Mouse (Mus musculus) hindbrain, embryonic 11.5 days (tissue): Measurements from ENCODE around the gene Ten1. TPM values are rescaled to one million over a fixed set of nuclear protein-coding genes. Genes with fewer than 3 reads are reported as not detected.

Source experiments
- ATAC-seq: fragments of 200-750 bp; cut with Nextera tagmentation; 2 replicates; pipeline ENCODE4 v1.8.0; 2017; ENCODE audit warnings: mild to moderate bottlenecking, moderate TSS enrichment, moderate library complexity; ENCODE audit not compliant: low FRiP score
- DNase-seq: peaks from one replicate; pipeline ENCODE4 v3.0.0-alpha.2; 2015; ENCODE audit warnings: low spot score
- H3K27ac ChIP-seq: fragments of 300-500 bp; sonication (generic); 2 replicates; pipeline ENCODE4 v1.5.1; 2014; ENCODE audit warnings: mild to moderate bottlenecking, low read depth, low read length
- H3K27me3 ChIP-seq: fragments of 300-500 bp; sonication (generic); 2 replicates; pipeline ENCODE4 v1.6.1; 2014; ENCODE audit warnings: mild to moderate bottlenecking, low read length, moderate library complexity, mixed read lengths; ENCODE audit not compliant: control insufficient read depth, insufficient read depth
- H3K36me3 ChIP-seq: fragments of 300-500 bp; sonication (generic); 2 replicates; pipeline ENCODE4 v1.6.1; 2014; ENCODE audit warnings: mild to moderate bottlenecking, low read length, moderate library complexity, mixed read lengths; ENCODE audit not compliant: control insufficient read depth, insufficient read depth
- H3K4me1 ChIP-seq: fragments of 300-500 bp; sonication (generic); replicated peaks from 2 replicates; pipeline ENCODE4 v1.6.1; 2014; ENCODE audit warnings: low read length, mixed read lengths; ENCODE audit not compliant: control insufficient read depth, insufficient read depth
- H3K4me2 ChIP-seq: fragments of 300-500 bp; sonication (generic); replicated peaks from 2 replicates; pipeline ENCODE4 v1.6.1; 2014; ENCODE audit warnings: mild to moderate bottlenecking, low read depth, low read length
- H3K4me3 ChIP-seq: fragments of 300-500 bp; sonication (generic); 2 replicates; pipeline ENCODE4 v1.5.1; 2014; ENCODE audit warnings: low read depth, low read length
- H3K9ac ChIP-seq: fragments of 300-500 bp; sonication (generic); 2 replicates; pipeline ENCODE4 v1.6.1; 2014; ENCODE audit warnings: low read depth, low read length
- H3K9me3 ChIP-seq: fragments of 300-500 bp; sonication (generic); 2 replicates; pipeline ENCODE4 v1.6.1; 2016; ENCODE audit warnings: low read length; ENCODE audit not compliant: control insufficient read depth
- WGBS: fragments of 180-500 bp; shearing (Covaris S2); extraction: QIAGEN DNeasy Blood & Tissue Kit; methylation state at CpG from one replicate; pipeline ENCODE4 v1.1.7; 2014; 5-methylcytosine and 5-hydroxymethylcytosine counted together
- polyA plus RNA-seq: library from polyadenylated mRNA; unstranded; fragments of >200 nt; fragmentation: Nextera tagmentation; extraction: Ambion mirVana; gene quantifications from 2 replicates; pipeline ENCODE4 v1.2.1, GENCODE M21; 2014

Ten1 gene
- polyA plus RNA-seq, 1 experiment from 2014 or later: 60.7 TPM

DNA sequence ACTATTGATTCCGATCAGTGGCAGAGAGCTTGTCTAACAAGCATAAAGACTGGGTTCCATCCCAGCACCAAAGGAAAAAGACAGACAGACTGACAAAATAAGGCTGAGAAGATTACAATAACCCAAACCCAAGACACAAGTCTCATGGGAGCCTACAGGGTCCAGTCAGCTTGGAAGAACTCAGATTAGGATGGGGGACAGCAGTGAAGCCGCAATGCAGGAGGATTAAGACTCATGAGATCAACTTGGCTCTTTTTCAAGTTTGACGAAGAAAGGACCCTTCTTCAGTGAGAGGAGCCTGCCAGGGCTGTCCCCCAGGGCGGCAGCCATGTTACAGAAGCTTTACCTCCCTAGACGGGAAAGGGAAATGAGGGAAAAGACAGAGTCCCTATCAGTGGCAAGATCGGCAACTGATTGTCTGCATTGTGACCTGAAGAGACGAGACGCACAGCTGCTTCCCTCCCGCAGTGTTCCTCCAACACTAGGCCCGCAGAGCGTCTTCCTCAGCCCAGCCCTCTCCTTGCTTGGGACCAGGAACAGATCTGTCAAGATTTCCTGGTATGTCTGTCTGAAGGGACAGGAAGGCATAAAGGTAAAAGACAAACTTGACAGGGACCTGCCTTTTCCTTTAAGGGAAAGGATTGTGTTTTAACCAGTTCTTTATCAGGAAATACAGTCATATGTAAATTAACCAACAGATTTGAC is 11.3 kb upstream of the Ten1 start:
- ATAC-seq (no peak), DNase-seq (peak; percentile 6)
- WGBS: 47% methylated on average over 11 of the region's 11 CpGs
- H3K9me3 ChIP-seq: no peaks in the 10 kb centered on the region
- 0 out of 2 replicates have a peak overlapping the region, but pooled peaks have one; percentile 15 for H3K9ac ChIP-seq
- H3K36me3 ChIP-seq: 0 out of 2 replicates have a peak, but pooled peaks cover 3% of the 10 kb centered on the region
- no peak overlapping the region for H3K4me3 ChIP-seq
- H3K27me3 ChIP-seq: no peaks in the 10 kb centered on the region
- no peak overlapping the region for H3K27ac ChIP-seq
- no peak overlapping the region for H3K4me2 ChIP-seq
- no peaks in the 10 kb centered on the region; the same call in 1 of the 2 replicates for H3K4me1 ChIP-seq

DNA sequence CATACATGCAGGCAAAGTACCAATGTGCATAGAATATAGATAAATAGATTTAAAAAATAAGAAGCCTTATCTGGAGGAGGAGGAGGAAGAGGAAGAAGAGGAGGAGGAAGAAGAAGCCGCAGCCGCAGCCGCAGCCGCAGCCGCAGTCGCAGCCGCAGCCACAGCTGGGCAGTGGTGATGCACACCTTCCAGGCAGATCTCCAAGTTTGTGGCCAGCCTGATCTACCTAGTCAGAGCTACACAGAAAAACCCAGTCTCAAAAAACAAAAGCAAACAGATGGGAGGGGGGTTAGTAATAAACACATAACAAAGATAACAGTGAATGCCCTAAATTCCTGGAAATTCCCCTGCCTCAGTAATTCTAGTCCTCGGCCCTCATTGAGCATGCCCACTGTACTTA is 4.0 kb upstream of the Ten1 start:
- Histone ChIP-seq H3K4me3 (no peak overlapping the region), H3K4me2 (no peak overlapping the region), H3K36me3 (no peaks in the 10 kb centered on the region), H3K9me3 (no peaks in the 10 kb centered on the region), H3K27me3 (no peaks in the 10 kb centered on the region), H3K27ac (no peak overlapping the region), H3K9ac (no peak overlapping the region), H3K4me1 (no peaks in the 10 kb centered on the region)
- DNase-seq: no peak
- 95% methylated on average over 8 of the region's 8 CpGs for WGBS
- no peak for ATAC-seq

DNA sequence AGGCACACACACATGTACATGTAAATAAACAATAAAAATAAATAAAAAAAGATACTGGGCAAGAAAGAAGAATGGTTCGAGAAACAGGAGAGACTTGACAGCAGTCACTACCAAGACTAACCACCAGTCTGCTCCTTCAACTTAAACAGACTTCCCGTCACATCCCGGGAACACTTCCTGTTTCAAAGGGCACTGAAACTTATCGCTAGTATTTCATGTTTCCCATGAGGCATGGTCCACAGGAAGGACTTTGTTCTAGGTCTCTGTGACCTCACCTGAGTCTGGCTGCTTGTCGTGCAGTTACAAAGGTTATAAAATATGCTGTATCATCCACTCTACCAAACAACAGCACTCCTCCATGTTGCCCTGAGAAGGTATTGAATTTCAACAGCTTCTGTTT is 3.4 kb upstream of the Ten1 start:
- Histone ChIP-seq H3K27me3 (no peaks in the 10 kb centered on the region), H3K4me1 (no peaks in the 10 kb centered on the region), H3K4me2 (no peak overlapping the region), H3K4me3 (no peak overlapping the region), H3K9me3 (no peaks in the 10 kb centered on the region), H3K9ac (no peak overlapping the region), H3K27ac (no peak overlapping the region), H3K36me3 (no peaks in the 10 kb centered on the region)
- WGBS: 76% methylated on average over 5 of the region's 5 CpGs
- no peak for ATAC-seq
- no peak for DNase-seq

DNA sequence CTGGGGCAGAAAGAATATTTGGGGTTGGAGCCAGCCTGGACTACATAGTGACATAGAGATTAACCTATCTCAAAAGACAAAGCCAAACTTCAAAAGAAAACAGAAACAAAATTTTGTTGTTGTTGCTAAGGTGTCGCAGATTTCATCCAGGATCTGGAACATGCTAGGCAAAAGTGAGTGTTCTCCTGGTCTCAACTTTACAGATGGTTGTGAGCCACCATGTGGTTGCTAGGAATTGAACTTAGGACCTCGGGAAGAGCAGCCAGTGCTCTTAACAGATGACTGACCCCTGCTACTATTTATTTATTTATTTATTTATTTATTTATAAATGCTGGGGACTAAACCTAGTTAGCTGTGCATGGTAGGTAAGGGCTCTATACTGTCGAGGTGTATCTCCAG is 2.3 kb upstream of the Ten1 start:
- H3K9ac ChIP-seq: no peak overlapping the region
- H3K9me3 ChIP-seq: no peaks in the 10 kb centered on the region
- no peaks in the 10 kb centered on the region for H3K27me3 ChIP-seq
- ATAC-seq (no peak), DNase-seq (no peak)
- no peak overlapping the region for H3K4me3 ChIP-seq
- no peak overlapping the region for H3K27ac ChIP-seq
- H3K36me3 ChIP-seq: no peaks in the 10 kb centered on the region
- no peaks in the 10 kb centered on the region for H3K4me1 ChIP-seq
- 90% methylated on average over 3 of the region's 3 CpGs for WGBS
- H3K4me2 ChIP-seq: no peak overlapping the region

DNA sequence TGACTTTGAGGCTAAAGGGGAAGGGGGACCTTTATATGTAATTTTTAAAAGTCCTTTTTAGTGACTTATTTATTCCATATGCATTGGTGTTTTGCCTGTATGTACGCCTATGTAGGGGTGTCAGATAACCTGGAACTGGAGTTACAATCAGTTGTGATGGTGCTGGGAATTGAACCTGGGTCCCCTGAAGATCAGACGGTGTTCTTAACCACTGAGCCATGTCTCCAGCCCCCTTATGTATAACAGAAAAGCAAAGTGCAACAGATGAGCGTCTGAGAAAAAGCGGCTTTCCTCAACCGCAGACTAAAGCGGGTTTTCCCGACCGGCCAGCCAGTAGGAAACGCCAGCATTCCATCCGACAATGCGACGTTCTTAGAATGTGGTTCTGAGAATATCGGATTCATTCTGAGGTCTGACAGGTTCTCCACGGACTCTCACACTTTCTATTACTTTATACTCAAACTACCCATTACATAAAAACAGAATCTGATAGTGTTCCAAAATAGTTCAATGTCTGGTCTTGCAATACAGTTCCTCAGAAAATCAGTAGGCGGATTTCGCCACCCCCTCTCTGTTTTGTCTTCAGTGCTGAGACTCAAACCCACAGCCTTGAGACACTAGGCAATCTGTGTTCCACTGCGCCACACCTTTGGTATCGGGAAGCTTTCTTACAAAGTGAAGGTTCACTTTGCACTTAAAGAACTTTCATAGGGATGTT is 1.6 kb upstream of the Ten1 start:
- 0 out of 2 replicates have a peak overlapping the region, but pooled peaks have one; percentile 1 for H3K4me2 ChIP-seq

DNA sequence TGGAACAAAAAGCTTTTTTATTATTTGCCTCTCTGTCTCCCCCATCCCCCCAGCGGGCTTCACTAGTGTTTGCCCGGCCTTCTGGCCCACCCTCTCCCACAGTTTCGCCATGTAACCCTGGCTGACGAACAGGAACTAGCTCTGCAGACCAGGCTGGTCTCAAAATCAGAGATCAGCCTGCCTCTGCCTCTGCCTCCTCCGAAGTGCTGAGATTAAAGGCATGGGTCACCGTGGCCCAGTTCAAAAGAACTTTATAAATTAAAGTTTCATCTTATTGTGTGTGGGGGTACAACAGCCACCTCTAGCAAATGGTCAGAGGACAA is 1.1 kb upstream of the Ten1 start:
- ATAC-seq: no peak
- H3K9ac ChIP-seq: peak overlapping the region; percentile 24; the same call in 1 of the 2 replicates
- no peaks in the 10 kb centered on the region for H3K36me3 ChIP-seq
- no peaks in the 10 kb centered on the region for H3K27me3 ChIP-seq
- no peaks in the 10 kb centered on the region for H3K4me1 ChIP-seq
- H3K9me3 ChIP-seq: no peaks in the 10 kb centered on the region
- no peak overlapping the region for H3K4me3 ChIP-seq
- H3K27ac ChIP-seq: no peak overlapping the region
- DNase-seq: no peak
- 90% methylated on average over 6 of the region's 6 CpGs for WGBS
- H3K4me2 ChIP-seq: 0 out of 2 replicates have a peak overlapping the region, but pooled peaks have one; percentile 1

More for the DNA sequence above, 1.6 kb upstream of the Ten1 start:
- Histone ChIP-seq H3K27ac (no peak overlapping the region), H3K27me3 (no peaks in the 10 kb centered on the region), H3K9ac (peak overlapping the region; percentile 24; the same call in 1 of the 2 replicates), H3K4me1 (no peaks in the 10 kb centered on the region), H3K36me3 (no peaks in the 10 kb centered on the region), H3K4me3 (no peak overlapping the region), H3K9me3 (no peaks in the 10 kb centered on the region)
- WGBS: 94% methylated on average over 18 of the region's 18 CpGs
- DNase-seq (no peak), ATAC-seq (no peak)

DNA sequence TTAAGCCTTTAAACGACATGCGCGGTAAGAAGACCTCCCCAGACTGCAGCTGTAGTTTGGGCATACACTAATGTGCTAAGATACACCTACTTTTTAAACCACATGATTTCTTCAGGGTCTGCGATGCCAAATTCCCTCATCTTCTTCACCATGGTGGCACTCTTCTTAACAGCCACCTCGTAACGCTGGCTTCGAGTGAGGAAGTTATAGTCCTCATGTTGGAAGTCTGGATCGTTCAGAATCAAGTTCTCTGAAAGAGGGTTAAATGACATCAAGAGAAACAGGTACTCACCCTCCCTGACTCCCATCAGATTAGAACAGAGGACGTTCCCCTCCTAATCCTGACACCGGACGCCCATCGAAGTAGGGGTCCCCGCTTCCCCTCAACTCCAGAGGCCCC is 523 bp upstream of the Ten1 start:
- Histone ChIP-seq H3K9ac (peak overlapping the region; percentile 88), H3K9me3 (no peaks in the 10 kb centered on the region), H3K27me3 (no peaks in the 10 kb centered on the region), H3K4me2 (peak overlapping the region; percentile 83), H3K36me3 (no peaks in the 10 kb centered on the region), H3K27ac (peak overlapping the region; percentile 97), H3K4me1 (no peaks in the 10 kb centered on the region), H3K4me3 (peak overlapping the region; percentile 82)
- DNase-seq (no peak), ATAC-seq (no peak)
- 30% methylated on average over 13 of the region's 13 CpGs for WGBS

DNA sequence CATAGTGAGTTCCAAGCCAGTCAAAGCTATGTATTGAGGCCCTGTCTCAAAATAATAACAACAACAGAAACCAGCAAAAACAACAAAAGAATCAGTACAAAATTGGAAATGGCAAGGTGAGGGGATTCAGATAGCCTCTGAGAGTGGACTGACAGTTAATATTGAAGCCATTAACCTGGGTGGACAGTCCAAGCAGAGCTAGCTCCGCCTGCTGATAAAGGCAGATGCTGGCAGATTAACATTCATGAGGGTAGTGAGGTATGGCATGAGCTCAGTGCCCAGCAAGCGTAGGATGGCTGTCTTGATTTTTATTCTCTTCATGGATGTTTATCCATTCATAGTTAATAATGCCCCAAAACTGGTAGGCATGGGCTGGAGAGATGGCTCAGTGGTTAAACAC is 2.5 kb downstream of the Ten1 start:
- WGBS: 85% methylated on average over 2 of the region's 2 CpGs
- Histone ChIP-seq H3K9me3 (no peaks in the 10 kb centered on the region), H3K36me3 (no peaks in the 10 kb centered on the region), H3K4me1 (no peaks in the 10 kb centered on the region), H3K27me3 (no peaks in the 10 kb centered on the region), H3K9ac (no peak overlapping the region), H3K27ac (no peak overlapping the region), H3K4me3 (no peak overlapping the region), H3K4me2 (no peak overlapping the region)
- DNase-seq (no peak), ATAC-seq (no peak)

DNA sequence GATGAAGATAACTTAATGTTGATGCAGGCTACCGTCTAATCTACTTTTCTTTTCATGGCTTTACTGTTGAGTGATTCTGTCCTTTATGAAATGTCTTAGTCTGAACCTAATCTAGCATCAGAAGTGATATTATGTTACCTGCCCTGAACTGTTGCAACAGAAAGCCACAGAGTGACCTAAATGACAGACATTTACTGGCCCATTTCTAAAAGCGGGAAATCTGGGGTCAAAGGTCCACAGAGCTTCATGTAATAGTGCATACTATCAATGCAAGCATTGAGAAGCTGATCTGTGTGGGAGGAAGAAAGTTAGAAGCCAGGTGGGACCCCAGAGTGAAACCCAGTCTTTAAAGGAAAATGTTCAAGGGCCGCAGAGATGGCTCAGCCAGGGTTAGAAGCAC is 4.5 kb downstream of the Ten1 start:
- no peak for ATAC-seq
- no peaks in the 10 kb centered on the region for H3K4me1 ChIP-seq
- 93% methylated on average over 3 of the region's 3 CpGs for WGBS
- H3K9ac ChIP-seq: no peak overlapping the region
- no peak overlapping the region for H3K4me2 ChIP-seq
- no peak overlapping the region for H3K4me3 ChIP-seq
- DNase-seq: no peak
- no peaks in the 10 kb centered on the region for H3K9me3 ChIP-seq
- H3K27me3 ChIP-seq: no peaks in the 10 kb centered on the region
- H3K36me3 ChIP-seq: no peaks in the 10 kb centered on the region
- H3K27ac ChIP-seq: no peak overlapping the region
